Mouse (Mus musculus) mesoderm, embryonic 11.5 days (tissue): ENCODE measurements around the gene Alpi.

ENCODE experiments used
- DNase-seq: peaks from one replicate; pipeline ENCODE4 v3.0.0-alpha.2; 2012; ENCODE audit warnings: low read depth, low spot score

Alpi gene

DNA sequence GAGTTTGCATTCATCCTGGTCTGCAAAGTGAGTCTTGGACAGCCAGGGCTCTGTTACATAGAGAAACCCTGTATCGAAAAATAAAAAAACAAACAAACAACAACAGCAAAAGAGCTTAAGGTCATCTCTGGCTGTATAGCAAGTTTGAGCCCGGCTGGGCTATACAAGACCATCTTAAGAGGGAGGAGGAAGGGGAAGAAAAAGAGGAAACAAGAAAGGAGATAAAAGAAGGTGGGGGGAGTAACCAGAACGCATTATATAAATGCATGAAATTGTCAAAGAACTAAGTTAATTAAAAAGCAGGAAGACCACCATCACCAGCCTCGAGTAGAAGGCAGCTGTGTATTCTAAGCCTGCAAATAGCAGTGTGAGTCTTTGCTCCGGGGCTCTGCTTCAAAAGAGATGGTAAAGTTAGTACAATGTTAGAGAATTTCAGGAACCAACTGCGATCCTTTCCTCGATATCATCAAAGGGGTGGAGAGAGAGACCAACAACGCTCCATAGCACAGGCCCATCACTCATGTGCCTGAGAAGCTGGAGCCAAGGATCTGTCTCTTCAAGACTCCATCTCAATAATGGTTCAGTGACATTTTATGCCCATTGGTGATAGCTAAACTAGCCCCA lies 42.3 kb downstream of the Alpi start:
- no peak for DNase-seq

GRCm38 (mm10) chr1:87057075-87057474 lies 44.3 kb downstream of the Alpi start:
- no peak for DNase-seq

DNA sequence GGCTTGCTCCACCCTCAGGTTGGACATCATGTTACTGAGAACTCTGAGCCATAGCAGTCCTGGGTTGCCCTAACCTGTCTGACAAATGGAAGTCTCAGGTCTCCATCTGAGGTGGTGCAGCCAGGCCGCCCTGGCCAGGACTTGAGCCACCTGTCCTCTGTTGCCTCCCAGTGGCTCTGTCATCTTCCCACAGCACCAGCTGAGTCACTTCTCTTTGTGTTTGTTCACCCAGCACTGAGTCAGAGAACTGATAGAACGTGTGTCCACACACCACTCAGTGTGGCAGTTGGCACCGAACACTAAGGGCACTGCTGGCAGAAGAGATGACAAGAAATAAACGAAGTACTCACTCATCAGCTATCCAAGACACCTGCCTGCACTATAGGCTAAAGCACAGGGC lies 50.0 kb downstream of the Alpi start:
- DNase-seq, result no peak

- no peak for DNase-seq
Measured at GRCm38 (mm10) chr1:87050700-87051099, 50.7 kb downstream of the Alpi start.

GRCm38 (mm10) chr1:87050072-87050471 lies 51.3 kb downstream of the Alpi start:
- no peak for DNase-seq
